Mouse (Mus musculus) urinary bladder, postnatal 10 days (tissue): ENCODE results near the gene Rpl7a.

Source experiments
- DNase-seq: peaks from one replicate; pipeline ENCODE4 v3.0.0; 2022; ENCODE audit warnings: low spot score

Rpl7a gene

GRCm38 (mm10) chr2:26956811-26957487 lies 46.4 kb downstream of the Rpl7a start:
- no peak for DNase-seq

GRCm38 (mm10) chr2:26957488-26957859 lies 46.9 kb downstream of the Rpl7a start:
- no peak for DNase-seq

GRCm38 (mm10) chr2:26960756-26961155 lies 50.2 kb downstream of the Rpl7a start:
- DNase-seq = no peak
